Mouse (Mus musculus) liver, embryonic 18 days (tissue): ENCODE results near the gene Cd180. TPM values are rescaled to one million over a fixed set of nuclear protein-coding genes. Genes with fewer than 3 reads are reported as not detected.

Experiments
- polyA plus RNA-seq: library from polyadenylated mRNA; depleted of rRNA; stranded (reverse); fragments of >200 nt; gene quantifications from 2 replicates; pipeline ENCODE4 v1.2.3, GENCODE M21; 2012; rRNA removed

The Cd180 gene
- 1.2 and 1.6 TPM in 2 replicates for polyA plus RNA-seq

DNA sequence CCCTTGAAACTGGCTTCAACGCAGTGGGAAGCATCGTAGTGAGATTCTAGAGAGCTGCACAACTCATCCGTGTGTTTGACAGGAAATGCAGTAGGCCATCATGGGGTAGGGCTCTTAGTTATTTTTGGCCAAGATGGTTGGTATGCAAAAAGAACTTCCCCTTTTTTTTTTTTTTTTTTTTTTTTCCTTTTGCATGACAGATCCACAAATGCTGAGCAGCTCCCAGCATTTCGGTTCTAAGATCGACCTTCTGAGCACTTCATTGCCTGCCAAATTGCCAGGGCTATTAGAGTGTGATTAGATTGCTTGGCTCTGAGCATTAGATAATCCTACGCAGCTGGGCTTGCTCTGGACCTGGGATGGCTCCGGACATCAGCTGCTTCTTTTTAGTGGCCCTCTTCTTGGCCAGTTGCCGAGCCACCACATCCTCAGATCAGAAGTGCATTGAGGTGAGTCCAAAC, at the start of gene Cd180:
TSS of gene Cd180 (plus strand) at position 218 of the 461 bp plus-strand sequence.

